Mouse (Mus musculus): ENCODE measurements around the gene Brsk2. TPM values are rescaled to one million over a fixed set of nuclear protein-coding genes. Genes with fewer than 3 reads are reported as not detected.

The Brsk2 gene
- polyA plus RNA-seq, 1 experiment: 0.31 TPM

DNA sequence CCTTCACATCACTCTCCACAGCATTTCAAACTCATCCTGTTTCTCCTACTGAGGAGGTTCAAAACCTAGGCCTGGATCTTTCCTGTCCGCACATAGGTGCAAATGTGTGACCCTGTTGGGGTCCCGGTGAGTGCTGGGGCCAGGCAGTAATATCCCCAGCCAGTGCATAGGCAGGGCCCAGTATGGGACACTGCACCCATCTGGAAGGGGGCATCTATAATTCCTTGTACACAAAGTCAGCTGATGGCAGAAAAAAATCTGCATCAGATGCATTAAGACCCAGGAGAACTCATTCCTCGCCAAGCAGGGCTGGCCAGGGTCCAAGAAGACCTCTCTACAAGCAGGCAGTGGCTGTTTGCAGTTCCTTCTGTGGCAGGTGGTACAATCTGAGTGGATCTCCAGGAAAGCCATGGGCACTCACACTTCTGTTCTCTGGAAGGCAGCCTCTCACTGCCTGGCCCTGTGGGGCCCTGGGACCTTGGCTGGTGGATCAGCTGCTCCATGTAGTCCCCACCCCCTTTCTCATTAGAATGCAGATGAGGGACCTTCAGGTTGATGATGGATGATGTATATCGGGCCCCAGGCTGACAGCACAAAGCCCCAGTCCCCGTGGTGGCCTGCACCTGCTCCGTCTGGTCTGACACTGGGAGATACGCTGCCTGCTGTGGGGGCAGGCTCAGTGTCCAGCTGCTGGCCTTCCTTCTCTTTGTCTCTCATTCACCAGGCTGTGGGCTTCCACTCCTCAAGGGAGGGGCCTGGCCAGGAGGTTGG is 15.2 kb upstream of the Brsk2 start:
- Histone ChIP-seq H3K4me1 (ENCODE audit: control insufficient read depth, insufficient read depth, low read length) (no peaks in the 10 kb centered on the region), H3K4me3 (replicated peaks; ENCODE audit: extremely low read depth, low read depth, low read length) (no peak overlapping the region)
- TF ChIP-seq CTCF (IDR thresholded peaks at IDR 0.05; ENCODE audit: insufficient read depth, low read length) (no peak), POLR2A (IDR thresholded peaks at IDR 0.05; ENCODE audit: borderline replicate concordance, extremely low read depth, low read depth, low read length) (no peak)
- no peak for DNase-seq
- WGBS: 48% methylated on average over 7 of the region's 7 CpGs

DNA sequence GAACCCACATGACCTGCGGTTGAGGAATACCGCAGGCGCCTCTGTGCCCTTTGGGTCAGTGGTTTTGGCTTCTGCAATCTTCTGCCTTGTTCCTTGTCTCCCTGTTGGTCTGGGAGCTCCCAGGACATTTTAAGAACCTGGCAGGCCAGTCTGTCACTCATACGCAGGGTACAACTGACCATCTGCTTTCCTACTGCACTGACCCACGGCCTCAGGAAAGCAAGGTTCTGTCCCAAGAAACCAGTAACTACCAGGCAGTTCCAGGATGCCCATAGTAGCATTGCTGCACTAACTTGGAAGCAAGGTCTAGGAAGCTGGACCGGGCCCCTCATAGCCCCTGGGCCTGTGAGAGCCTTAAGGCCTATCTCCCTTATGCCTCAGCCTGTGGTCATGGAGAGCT is 14.6 kb upstream of the Brsk2 start:
- DNase-seq: no peak
- TF ChIP-seq CTCF (IDR thresholded peaks at IDR 0.05; ENCODE audit: insufficient read depth, low read length) (no peak), POLR2A (IDR thresholded peaks at IDR 0.05; ENCODE audit: borderline replicate concordance, extremely low read depth, low read depth, low read length) (no peak)
- Histone ChIP-seq H3K4me1 (ENCODE audit: control insufficient read depth, insufficient read depth, low read length) (no peaks in the 10 kb centered on the region), H3K4me3 (replicated peaks; ENCODE audit: extremely low read depth, low read depth, low read length) (no peak overlapping the region)
- WGBS: 85% methylated on average over 6 of the region's 6 CpGs

- DNase-seq: no peak
- TF ChIP-seq CTCF (IDR thresholded peaks at IDR 0.05; ENCODE audit: insufficient read depth, low read length) (no peak), POLR2A (IDR thresholded peaks at IDR 0.05; ENCODE audit: borderline replicate concordance, extremely low read depth, low read depth, low read length) (no peak)
- Histone ChIP-seq H3K4me3 (replicated peaks; ENCODE audit: extremely low read depth, low read depth, low read length) (no peak overlapping the region), H3K4me1 (ENCODE audit: control insufficient read depth, insufficient read depth, low read length) (no peaks in the 10 kb centered on the region)
- WGBS: 65% methylated on average over 5 of the region's 5 CpGs
These were observed 6.1 kb upstream of the Brsk2 start for GRCm38 (mm10) chr7:141943444-141943843.

- DNase-seq: no peak
- 32% methylated on average over 7 of the region's 7 CpGs for WGBS
- H3K4me3 ChIP-seq (replicated peaks; ENCODE audit: extremely low read depth, low read depth, low read length): no peak overlapping the region
- no peak for TF ChIP-seq POLR2A (IDR thresholded peaks at IDR 0.05; ENCODE audit: borderline replicate concordance, extremely low read depth, low read depth, low read length)
- TF ChIP-seq CTCF (IDR thresholded peaks at IDR 0.05; ENCODE audit: insufficient read depth, low read length): no peak
- H3K4me1 ChIP-seq (ENCODE audit: control insufficient read depth, insufficient read depth, low read length): no peaks in the 10 kb centered on the region
These were observed 3.6 kb upstream of the Brsk2 start for GRCm38 (mm10) chr7:141945927-141946326.

- no peak for DNase-seq
- TF ChIP-seq CTCF (IDR thresholded peaks at IDR 0.05; ENCODE audit: insufficient read depth, low read length): no peak
- TF ChIP-seq POLR2A (IDR thresholded peaks at IDR 0.05; ENCODE audit: borderline replicate concordance, extremely low read depth, low read depth, low read length): no peak
- no peaks in the 10 kb centered on the region for H3K4me1 ChIP-seq (ENCODE audit: control insufficient read depth, insufficient read depth, low read length)
- no peak overlapping the region for H3K4me3 ChIP-seq (replicated peaks; ENCODE audit: extremely low read depth, low read depth, low read length)
These were observed 2.0 kb upstream of the Brsk2 start for GRCm38 (mm10) chr7:141947512-141947911.

- Histone ChIP-seq H3K4me3 (replicated peaks; ENCODE audit: extremely low read depth, low read depth, low read length) (no peak overlapping the region), H3K4me1 (ENCODE audit: control insufficient read depth, insufficient read depth, low read length) (no peaks in the 10 kb centered on the region)
- DNase-seq: no peak
- WGBS: 71% methylated on average over 1 of the region's 1 CpGs
- TF ChIP-seq CTCF (IDR thresholded peaks at IDR 0.05; ENCODE audit: insufficient read depth, low read length) (0 out of 2 replicates have a peak, but pooled peaks have one; percentile 2), POLR2A (IDR thresholded peaks at IDR 0.05; ENCODE audit: borderline replicate concordance, extremely low read depth, low read depth, low read length) (no peak)
These were observed 1.5 kb upstream of the Brsk2 start for GRCm38 (mm10) chr7:141948045-141948444.

- no peak for DNase-seq
- no peaks in the 10 kb centered on the region for H3K4me1 ChIP-seq (ENCODE audit: control insufficient read depth, insufficient read depth, low read length)
- no peak overlapping the region for H3K4me3 ChIP-seq (replicated peaks; ENCODE audit: extremely low read depth, low read depth, low read length)
- WGBS: 0% methylated on average over 37 of the region's 54 CpGs
- TF ChIP-seq CTCF (IDR thresholded peaks at IDR 0.05; ENCODE audit: insufficient read depth, low read length) (no peak), POLR2A (IDR thresholded peaks at IDR 0.05; ENCODE audit: borderline replicate concordance, extremely low read depth, low read depth, low read length) (no peak)
These were observed 200 bp downstream of the Brsk2 start for GRCm38 (mm10) chr7:141949799-141950103.

GRCm38 (mm10) chr7:141950104-141951013 is 808 bp downstream of the Brsk2 start:
- WGBS: 3% methylated on average over 77 of the region's 84 CpGs
- Histone ChIP-seq H3K4me1 (ENCODE audit: control insufficient read depth, insufficient read depth, low read length) (no peaks in the 10 kb centered on the region), H3K4me3 (replicated peaks; ENCODE audit: extremely low read depth, low read depth, low read length) (no peak overlapping the region)
- no peak for TF ChIP-seq CTCF (IDR thresholded peaks at IDR 0.05; ENCODE audit: insufficient read depth, low read length)
- DNase-seq: peak; percentile 11

GRCm38 (mm10) chr7:141951821-141952220 is 2.3 kb downstream of the Brsk2 start:
- WGBS: 95% methylated on average over 4 of the region's 4 CpGs
- Histone ChIP-seq H3K4me1 (ENCODE audit: control insufficient read depth, insufficient read depth, low read length) (no peaks in the 10 kb centered on the region), H3K4me3 (replicated peaks; ENCODE audit: extremely low read depth, low read depth, low read length) (no peak overlapping the region)
- no peak for DNase-seq
- TF ChIP-seq CTCF (IDR thresholded peaks at IDR 0.05; ENCODE audit: insufficient read depth, low read length) (no peak), POLR2A (IDR thresholded peaks at IDR 0.05; ENCODE audit: borderline replicate concordance, extremely low read depth, low read depth, low read length) (no peak)

- H3K4me1 ChIP-seq (ENCODE audit: control insufficient read depth, insufficient read depth, low read length): no peaks in the 10 kb centered on the region
- TF ChIP-seq CTCF (IDR thresholded peaks at IDR 0.05; ENCODE audit: insufficient read depth, low read length) (no peak), POLR2A (IDR thresholded peaks at IDR 0.05; ENCODE audit: borderline replicate concordance, extremely low read depth, low read depth, low read length) (no peak)
- no peak overlapping the region for H3K4me3 ChIP-seq (replicated peaks; ENCODE audit: extremely low read depth, low read depth, low read length)
- DNase-seq: no peak
- WGBS: 57% methylated on average over 4 of the region's 4 CpGs
These were observed 3.4 kb downstream of the Brsk2 start for GRCm38 (mm10) chr7:141952920-141953319.

Data from lung, adult 2 months (tissue).